Mouse (Mus musculus) liver, adult 2 months (tissue): ENCODE results near the gene Napepld. TPM values are rescaled to one million over a fixed set of nuclear protein-coding genes. Genes with fewer than 3 reads are reported as not detected.

Experiments used
- DNase-seq: peaks from one replicate; pipeline ENCODE4 v3.0.0-alpha.2; 2011; ENCODE audit warnings: low read depth, low spot score; ENCODE audit errors: extremely low read depth
- H3K27ac ChIP-seq: fragments of 200-500 bp; replicated peaks from 2 replicates; pipeline ENCODE4 v1.5.1; 2012; ENCODE audit warnings: low read depth, mild to moderate bottlenecking, control low read depth, inconsistent platforms, low read length; ENCODE audit not compliant: insufficient read depth
- H3K27me3 ChIP-seq: fragments of 200-500 bp; 2 replicates; pipeline ENCODE4 v1.6.1; 2012; ENCODE audit warnings: mild to moderate bottlenecking, moderate library complexity, low read length, inconsistent platforms; ENCODE audit not compliant: control insufficient read depth, insufficient read depth
- H3K36me3 ChIP-seq: fragments of 200-500 bp; 2 replicates; pipeline ENCODE4 v1.6.1; 2012; ENCODE audit warnings: low read length, inconsistent platforms; ENCODE audit not compliant: control insufficient read depth, insufficient read depth
- H3K4me1 ChIP-seq: fragments of 200-500 bp; 2 replicates; pipeline ENCODE4 v1.6.1; 2011; ENCODE audit warnings: low read length; ENCODE audit not compliant: control insufficient read depth, insufficient read depth
- H3K4me3 ChIP-seq: fragments of 200-500 bp; 2 replicates; pipeline ENCODE4 v1.5.1; 2011; ENCODE audit warnings: low read depth, mild to moderate bottlenecking, control low read depth, low read length, moderate library complexity; ENCODE audit not compliant: insufficient read depth
- H3K79me2 ChIP-seq: fragments of 200-500 bp; 2 replicates; pipeline ENCODE4 v1.6.1; 2012; ENCODE audit warnings: inconsistent platforms, mild to moderate bottlenecking, low read length, moderate library complexity; ENCODE audit not compliant: control insufficient read depth, insufficient read depth
- H3K9ac ChIP-seq: fragments of 200-500 bp; 2 replicates; pipeline ENCODE4 v1.6.1; 2012; ENCODE audit warnings: low read depth, mild to moderate bottlenecking, control low read depth, inconsistent platforms, low read length
- CTCF ChIP-seq: fragments of 200-500 bp; IDR thresholded peaks from 2 replicates; pipeline ENCODE4 v1.5.1; 2011; ENCODE audit warnings: low read depth, low read length, control low read depth
- POLR2A ChIP-seq: fragments of 200-500 bp; IDR thresholded peaks from 2 replicates; pipeline ENCODE4 v1.6.1; 2011; ENCODE audit warnings: low read length, control low read depth; ENCODE audit not compliant: insufficient read depth; ENCODE audit errors: extremely low read depth
- WGBS: fragments of 180-500 bp; shearing (Covaris S2); methylation state at CpG from one replicate; pipeline ENCODE4 v1.1.7; 2018; 5-methylcytosine and 5-hydroxymethylcytosine counted together
- polyA plus RNA-seq: library from polyadenylated mRNA; depleted of rRNA; stranded (reverse); fragments of >200 nt; gene quantifications from 2 replicates; pipeline ENCODE4 v1.2.3, GENCODE M21; 2012
- total RNA-seq: library from RNA; depleted of rRNA; stranded (reverse); fragments of >200 nt; gene quantifications from 2 replicates; pipeline ENCODE4 v1.2.3, GENCODE M21; 2014

The Napepld gene
- total and polyA plus RNA-seq, 2 experiments = 0.40 to 0.83 TPM

DNA sequence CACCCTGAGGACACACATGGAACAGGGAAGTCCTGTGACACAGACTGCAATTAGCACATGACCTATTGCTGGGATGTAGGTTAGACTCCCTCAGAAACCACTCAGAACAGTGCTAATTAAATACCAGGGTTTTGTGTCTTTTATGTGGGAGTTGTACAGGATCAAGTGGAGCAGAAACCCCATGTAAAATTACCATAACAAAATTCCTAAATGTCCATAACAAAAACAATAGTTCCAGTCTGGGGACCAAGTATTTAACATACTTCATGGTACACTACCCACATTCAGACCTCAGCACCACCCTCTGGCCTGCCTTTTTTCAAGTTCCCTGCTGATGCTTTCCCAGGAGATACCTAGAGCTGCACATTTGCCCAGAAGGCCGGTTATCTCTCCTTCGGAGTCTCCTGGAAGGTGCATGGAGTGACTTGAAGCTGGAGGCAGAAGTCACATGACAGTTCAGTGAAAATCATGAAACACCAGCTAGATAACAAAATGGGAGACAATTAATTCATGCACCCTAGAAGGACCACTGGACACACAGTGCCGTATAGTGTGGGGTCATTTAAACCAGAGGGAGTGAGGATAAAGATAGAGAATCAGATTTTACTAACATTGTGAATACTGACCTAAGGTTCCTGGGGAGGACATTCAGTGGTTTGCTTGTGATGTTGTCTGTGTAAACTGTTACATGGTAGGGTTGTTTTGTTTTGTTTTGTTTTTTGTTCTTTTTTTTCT is 31.1 kb upstream of the Napepld start:
- H3K79me2 ChIP-seq = no peaks in the 10 kb centered on the region; the same call in 1 of the 2 replicates
- no peaks in the 10 kb centered on the region for H3K27me3 ChIP-seq
- H3K4me3 ChIP-seq = no peak overlapping the region
- 92% methylated on average over 3 of the region's 3 CpGs for WGBS
- TF ChIP-seq CTCF (no peak), POLR2A (no peak)
- no peak for DNase-seq
- no peak overlapping the region for H3K27ac ChIP-seq
- no peaks in the 10 kb centered on the region for H3K36me3 ChIP-seq
- no peak overlapping the region for H3K9ac ChIP-seq
- no peaks in the 10 kb centered on the region for H3K4me1 ChIP-seq

DNA sequence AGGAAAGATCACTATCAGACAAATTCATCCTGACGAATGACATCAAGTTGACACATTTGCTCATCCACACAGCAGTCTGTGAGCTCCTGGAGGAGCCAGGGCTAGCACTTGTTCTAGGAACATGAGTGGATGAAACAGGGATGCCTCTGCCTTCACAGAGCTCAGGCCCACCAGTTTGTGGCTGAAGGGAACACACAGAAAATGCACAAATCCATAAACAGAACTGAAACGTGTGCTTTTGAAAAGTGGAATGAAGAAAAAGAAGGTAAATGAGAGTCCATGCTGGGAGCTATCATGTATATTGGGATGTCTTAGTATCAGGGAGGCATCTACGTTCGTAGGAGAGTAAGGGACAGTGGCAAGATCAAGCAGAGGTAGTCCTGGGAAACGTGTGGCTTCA is 27.9 kb upstream of the Napepld start:
- H3K36me3 ChIP-seq = no peaks in the 10 kb centered on the region
- H3K27ac ChIP-seq = no peak overlapping the region
- no peak overlapping the region for H3K4me3 ChIP-seq
- DNase-seq = no peak
- WGBS = 85% methylated on average over 5 of the region's 5 CpGs
- H3K27me3 ChIP-seq = no peaks in the 10 kb centered on the region
- H3K79me2 ChIP-seq = no peaks in the 10 kb centered on the region
- H3K4me1 ChIP-seq = no peaks in the 10 kb centered on the region
- no peak for TF ChIP-seq POLR2A
- no peak for TF ChIP-seq CTCF
- H3K9ac ChIP-seq = no peak overlapping the region

DNA sequence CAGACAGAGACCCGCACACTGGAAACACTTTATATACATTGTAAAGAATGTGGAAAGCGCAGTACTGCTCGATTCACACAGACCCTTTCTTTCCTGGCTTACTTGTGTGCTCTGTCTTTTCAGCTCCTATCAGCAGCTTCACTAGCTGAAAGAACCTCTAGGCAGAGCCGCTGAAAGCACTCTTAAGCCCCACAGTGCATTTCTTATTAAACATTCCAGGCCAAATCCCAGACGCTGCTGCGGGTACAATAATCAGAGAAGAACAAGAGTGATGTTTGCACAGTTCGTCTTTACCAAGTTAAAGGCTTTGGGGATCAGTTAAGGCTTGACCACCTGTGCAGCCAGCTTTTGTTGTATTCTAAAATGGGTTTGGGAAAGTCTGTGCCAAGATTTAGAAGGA is 23.7 kb upstream of the Napepld start:
- Histone ChIP-seq H3K4me1 (no peaks in the 10 kb centered on the region), H3K9ac (no peak overlapping the region), H3K79me2 (no peaks in the 10 kb centered on the region), H3K36me3 (no peaks in the 10 kb centered on the region), H3K27me3 (no peaks in the 10 kb centered on the region), H3K27ac (no peak overlapping the region), H3K4me3 (no peak overlapping the region)
- WGBS = 72% methylated on average over 7 of the region's 7 CpGs
- DNase-seq = no peak
- TF ChIP-seq CTCF (no peak), POLR2A (no peak)

DNA sequence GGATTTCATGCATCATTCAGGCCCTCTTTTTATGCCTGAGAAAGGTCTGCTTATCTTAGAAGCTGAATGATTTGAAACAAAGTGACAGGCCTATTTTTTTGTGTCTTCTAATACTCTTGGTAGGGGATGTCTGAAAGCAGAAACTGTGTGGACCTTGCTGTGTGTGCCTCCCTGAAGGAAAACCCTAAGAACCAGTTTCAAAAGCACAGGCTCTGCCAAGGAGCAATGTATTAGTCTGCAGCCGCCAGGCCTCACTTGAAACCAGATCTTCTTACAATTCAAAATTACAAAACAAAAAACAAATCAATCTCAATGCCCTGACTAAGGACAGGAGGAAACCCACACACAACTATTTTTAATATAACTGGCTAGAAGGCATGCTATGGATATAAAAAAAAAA is 23.2 kb upstream of the Napepld start:
- WGBS = 85% methylated on average over 1 of the region's 1 CpGs
- H3K9ac ChIP-seq = no peak overlapping the region

DNA sequence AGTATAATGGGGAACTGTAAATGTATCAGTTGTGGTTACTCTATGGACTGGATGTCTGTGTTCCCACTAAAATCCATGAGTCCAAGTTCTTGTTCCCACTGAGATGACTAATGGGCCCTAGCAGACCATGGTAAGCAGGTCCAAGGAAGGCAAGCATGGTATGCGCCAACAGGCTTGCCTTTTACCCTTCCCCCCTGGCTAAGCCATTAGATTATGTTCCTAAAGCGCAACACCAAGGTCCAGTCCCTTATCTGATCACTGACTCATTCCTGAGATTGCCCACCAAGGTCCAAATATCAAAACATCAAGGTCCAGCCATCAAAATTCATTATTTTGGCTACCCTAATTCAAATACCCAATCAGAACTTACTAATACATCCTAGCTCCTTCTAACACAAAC is 18.0 kb upstream of the Napepld start:
- Histone ChIP-seq H3K27ac (no peak overlapping the region), H3K36me3 (no peaks in the 10 kb centered on the region), H3K27me3 (no peaks in the 10 kb centered on the region), H3K4me1 (no peaks in the 10 kb centered on the region), H3K4me3 (no peak overlapping the region), H3K9ac (no peak overlapping the region), H3K79me2 (no peaks in the 10 kb centered on the region)
- 97% methylated on average over 2 of the region's 2 CpGs for WGBS
- no peak for DNase-seq
- TF ChIP-seq POLR2A = no peak
- no peak for TF ChIP-seq CTCF

More for the DNA sequence above, 23.2 kb upstream of the Napepld start:
- Histone ChIP-seq H3K27ac (no peak overlapping the region), H3K4me3 (no peak overlapping the region), H3K79me2 (no peaks in the 10 kb centered on the region), H3K27me3 (no peaks in the 10 kb centered on the region), H3K4me1 (no peaks in the 10 kb centered on the region), H3K36me3 (no peaks in the 10 kb centered on the region)
- DNase-seq = no peak
- no peak for TF ChIP-seq POLR2A
- no peak for TF ChIP-seq CTCF

DNA sequence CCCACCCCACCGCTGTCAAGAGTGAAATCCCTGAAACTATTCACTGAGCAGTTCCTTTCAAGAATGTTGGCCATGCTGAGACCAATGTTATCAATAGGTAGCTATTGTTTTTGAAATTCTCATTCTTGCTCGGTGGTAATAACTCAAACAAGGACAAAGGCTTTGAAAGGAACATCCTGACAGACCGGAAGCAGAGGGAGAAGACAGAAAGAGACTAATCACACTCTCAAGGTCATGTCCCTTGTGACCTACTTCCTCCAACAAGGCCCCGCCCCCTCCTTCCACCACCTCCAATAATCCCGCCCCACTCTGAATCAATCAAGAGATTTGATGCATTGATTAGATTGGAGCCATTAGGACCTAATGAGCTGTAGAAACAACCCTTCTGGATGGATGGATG is 17.4 kb upstream of the Napepld start:
- no peaks in the 10 kb centered on the region for H3K79me2 ChIP-seq
- H3K4me1 ChIP-seq = no peaks in the 10 kb centered on the region
- WGBS = 87% methylated on average over 5 of the region's 5 CpGs
- no peak for DNase-seq
- no peak overlapping the region for H3K9ac ChIP-seq
- H3K27me3 ChIP-seq = no peaks in the 10 kb centered on the region
- TF ChIP-seq CTCF (no peak), POLR2A (no peak)
- H3K27ac ChIP-seq = no peak overlapping the region
- H3K4me3 ChIP-seq = no peak overlapping the region
- no peaks in the 10 kb centered on the region for H3K36me3 ChIP-seq
